Mouse (Mus musculus) colon, adult 2 months (tissue): ENCODE results near the gene Rbbp6. TPM values are rescaled to one million over a fixed set of nuclear protein-coding genes. Genes with fewer than 3 reads are reported as not detected.

Experiments used
- polyA plus RNA-seq: library from polyadenylated mRNA; depleted of rRNA; stranded (reverse); fragments of >200 nt; gene quantifications from 2 replicates; pipeline ENCODE4 v1.2.3, GENCODE M21; 2012; rRNA removed

The Rbbp6 gene
- 4.8 and 5.0 TPM in 2 replicates for polyA plus RNA-seq

GRCm38 (mm10) chr7:122965386-122965785, at the start of gene Rbbp6:
Rbbp6 (plus strand) TSS chr7:122965686.

Other genes starting within 250 kb of the Rbbp6 start
- 32.2 and 36.1 TPM in 2 replicates for gene Tnrc6a, start 158.2 kb downstream of the Rbbp6 start, polyA plus RNA-seq
- gene Slc5a11, start 249.1 kb downstream of the Rbbp6 start, polyA plus RNA-seq: 0.29 and 0.58 TPM in 2 replicates